ENCODE assay signal across 19 mouse cellular contexts in the genomic region with DNA sequence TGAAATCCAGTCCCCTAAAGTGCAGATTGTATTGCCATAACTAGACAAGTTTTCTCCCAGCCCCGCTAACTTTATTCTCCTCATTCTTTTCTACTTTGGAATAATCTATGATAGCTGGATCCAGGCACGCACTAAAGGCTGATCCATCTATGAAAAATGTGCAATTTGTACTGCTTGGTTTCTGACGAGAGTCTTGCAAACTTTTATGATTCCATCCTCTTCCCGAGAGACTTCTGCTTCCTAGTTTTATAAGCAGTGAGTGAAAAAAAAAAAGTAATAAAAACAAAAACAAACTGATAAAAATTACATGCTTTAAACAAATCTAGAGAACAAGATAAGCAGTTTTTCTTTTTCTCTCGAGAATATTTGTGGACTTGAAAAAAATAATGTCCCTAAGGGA.
A peak's percentile ranks its signal among the peaks of the same experiment; 100 is the strongest.
DNase-seq lines count a peak whose midpoint lies in the region; ATAC-seq and TF ChIP-seq lines count a peak whose summit lies in the region.
"Had no signal": no experiment of that assay in that cellular context is flagged by ENCODE, and none has a peak within 500 bp of the region (broad histone marks: within the 10 kb centered on the region; RNA-seq: fewer than 3 reads in every experiment).

No protein-coding gene starts in this region.

- 55% methylated on average over 5 of the region's 5 CpGs for WGBS in heart, embryonic 12.5 days
- WGBS in kidney, embryonic 16.5 days: 57% methylated on average over 5 of the region's 5 CpGs

- DNase-seq in heart, adult 8-10 months (ENCODE audit: low spot score): peak; percentile 44
- DNase-seq in kidney, postnatal 25 days: no peak
- no peak for DNase-seq in thymus, postnatal 36 days
- no peak for DNase-seq in urinary bladder, postnatal 14 days (ENCODE audit: low spot score)
- DNase-seq: adrenal gland, postnatal 14 days; cerebellum, adult 11-12 months; retina, postnatal 1 day; right cerebral cortex, postnatal 4 days; thymus, adult 2 months had no signal

- no peaks in the 10 kb centered on the region for H3K27me3 ChIP-seq in heart, embryonic 12.5 days (replicated peaks)
- no peaks in the 10 kb centered on the region for H3K27me3 ChIP-seq in kidney, embryonic 16.5 days (ENCODE audit: insufficient read depth, low read length)
- H3K27me3 ChIP-seq in myocyte (ENCODE audit: control insufficient read depth, insufficient read depth, insufficient read length): no peaks in the 10 kb centered on the region
- H3K27me3 ChIP-seq: embryonic facial prominence, embryonic 12.5 days; limb, embryonic 12.5 days; megakaryocyte, embryonic 14.5 days; midbrain, embryonic 15.5 days had no signal

- no peaks in the 10 kb centered on the region for H3K36me3 ChIP-seq in heart, embryonic 12.5 days
- no peaks in the 10 kb centered on the region for H3K36me3 ChIP-seq in kidney, embryonic 16.5 days (ENCODE audit: insufficient read depth, low read length)
- H3K36me3 ChIP-seq in myocyte (ENCODE audit: control insufficient read depth, insufficient read depth): no peaks in the 10 kb centered on the region
- H3K36me3 ChIP-seq: embryonic facial prominence, embryonic 12.5 days; hindbrain, embryonic 10.5 days; limb, embryonic 12.5 days; midbrain, embryonic 15.5 days had no signal

- ATAC-seq in heart, embryonic 12.5 days (ENCODE audit: insufficient number of reproducible peaks, low FRiP score): no peak
- no peak for ATAC-seq in kidney, embryonic 16.5 days (ENCODE audit: low FRiP score, low TSS enrichment)
- ATAC-seq: midbrain, embryonic 15.5 days had no signal

- H3K9ac ChIP-seq in heart, embryonic 12.5 days: no peak overlapping the region
- no peak overlapping the region for H3K9ac ChIP-seq in kidney, embryonic 16.5 days (replicated peaks; ENCODE audit: low read length)
- H3K9ac ChIP-seq: embryonic facial prominence, embryonic 12.5 days; limb, embryonic 12.5 days; liver, embryonic 14.5 days; midbrain, embryonic 15.5 days had no signal

- TF ChIP-seq CTCF in embryonic fibroblast, embryonic 13.5 days (IDR thresholded peaks at IDR 0.05; ENCODE audit: borderline replicate concordance, insufficient read depth, low read length): no peak

- no peaks in the 10 kb centered on the region for H3K9me3 ChIP-seq in heart, embryonic 12.5 days (replicated peaks)
- no peaks in the 10 kb centered on the region for H3K9me3 ChIP-seq in kidney, embryonic 16.5 days (ENCODE audit: low read length)
- H3K9me3 ChIP-seq: embryonic facial prominence, embryonic 12.5 days; hindbrain, embryonic 10.5 days; limb, embryonic 12.5 days; megakaryocyte, embryonic 14.5 days; midbrain, embryonic 15.5 days had no signal

- H3K4me3 ChIP-seq in heart, embryonic 12.5 days: no peak overlapping the region
- H3K4me3 ChIP-seq in kidney, embryonic 16.5 days (ENCODE audit: low read length): no peak overlapping the region
- H3K4me3 ChIP-seq in embryonic fibroblast, embryonic 13.5 days (ENCODE audit: insufficient read depth, low read length): no peak overlapping the region
- no peak overlapping the region for H3K4me3 ChIP-seq in myocyte
- H3K4me3 ChIP-seq: embryonic facial prominence, embryonic 12.5 days; hindbrain, embryonic 10.5 days; limb, embryonic 12.5 days; midbrain, embryonic 15.5 days had no signal

- TF ChIP-seq POLR2A in embryonic fibroblast, embryonic 13.5 days (IDR thresholded peaks at IDR 0.05; ENCODE audit: low read depth, low read length): no peak
- TF ChIP-seq POLR2A in myocyte (IDR thresholded peaks at IDR 0.05; ENCODE audit: insufficient read length, low read depth): no peak

- H3K27ac ChIP-seq in heart, embryonic 12.5 days (ENCODE audit: poor library complexity, severe bottlenecking): no peak overlapping the region
- H3K27ac ChIP-seq in kidney, embryonic 16.5 days (ENCODE audit: low read length): peak overlapping the region; percentile 90
- peak overlapping the region; percentile 57 for H3K27ac ChIP-seq in embryonic fibroblast, embryonic 13.5 days (ENCODE audit: insufficient read depth, low read length)
- H3K27ac ChIP-seq: embryonic facial prominence, embryonic 12.5 days; hindbrain, embryonic 10.5 days; limb, embryonic 12.5 days; liver, embryonic 14.5 days; midbrain, embryonic 15.5 days had no signal

- H3ac ChIP-seq in myocyte (ENCODE audit: control insufficient read depth, insufficient read length): no peak overlapping the region

- H3K79me2 ChIP-seq in myocyte (ENCODE audit: control insufficient read depth, insufficient read depth): no peaks in the 10 kb centered on the region

- H3K4me1 ChIP-seq in heart, embryonic 12.5 days (replicated peaks): 0 out of 2 replicates have a peak, but pooled peaks cover 2% of the 10 kb centered on the region
- H3K4me1 ChIP-seq in kidney, embryonic 16.5 days (ENCODE audit: insufficient read depth, low read length): 0 out of 2 replicates have a peak, but pooled peaks cover 3% of the 10 kb centered on the region
- peaks cover 2% of the 10 kb centered on the region for H3K4me1 ChIP-seq in embryonic fibroblast, embryonic 13.5 days (ENCODE audit: control insufficient read depth, insufficient read depth, low read length)
- H3K4me1 ChIP-seq: embryonic facial prominence, embryonic 12.5 days; limb, embryonic 12.5 days; midbrain, embryonic 15.5 days had no signal

- H3K4me2 ChIP-seq in heart, embryonic 12.5 days: no peak overlapping the region
- H3K4me2 ChIP-seq in kidney, embryonic 16.5 days (replicated peaks; ENCODE audit: low read depth, low read length): no peak overlapping the region
- peak overlapping the region; percentile 49 for H3K4me2 ChIP-seq in myocyte (ENCODE audit: low read depth)
- H3K4me2 ChIP-seq: embryonic facial prominence, embryonic 12.5 days; limb, embryonic 12.5 days; midbrain, embryonic 15.5 days had no signal

TF ChIP-seq in myocyte, 11 proteins besides CTCF, POLR2A, EP300 and RAD21:
- TF ChIP-seq REST (IDR thresholded peaks at IDR 0.05; ENCODE audit: insufficient read depth, insufficient read length): no peak
- TF ChIP-seq USF1 (IDR thresholded peaks at IDR 0.05; ENCODE audit: low read depth): no peak
- no peak for TF ChIP-seq POLR2AphosphoS2 (IDR thresholded peaks at IDR 0.05; ENCODE audit: insufficient read length, low read depth)
- no peak for TF ChIP-seq CEBPB (IDR thresholded peaks at IDR 0.05; ENCODE audit: insufficient read depth, poor library complexity, severe bottlenecking)
- no peak for TF ChIP-seq MYOG (IDR thresholded peaks at IDR 0.05; ENCODE audit: control insufficient read depth in 1 of 3, insufficient read depth in 1 of 3, insufficient read length in 2 of 3, low read depth in 2 of 3)
- TF ChIP-seq SRF (IDR thresholded peaks at IDR 0.05; ENCODE audit: control insufficient read depth, insufficient read length, low read depth): no peak
- TF ChIP-seq TCF3 (IDR thresholded peaks at IDR 0.05; ENCODE audit: insufficient read length, low read depth): no peak
- TF ChIP-seq E2F4 (IDR thresholded peaks at IDR 0.05; ENCODE audit: insufficient read depth): no peak
- no peak for TF ChIP-seq MAX (IDR thresholded peaks at IDR 0.05; ENCODE audit: low read depth)
- no peak for TF ChIP-seq MYOD1 (IDR thresholded peaks at IDR 0.05; ENCODE audit: control insufficient read depth in 1 of 3, insufficient read length in 2 of 3, low read depth in 2 of 3)
- no peak for TF ChIP-seq TCF12 (IDR thresholded peaks at IDR 0.05; ENCODE audit: insufficient read depth, poor library complexity, severe bottlenecking)
